Mouse (Mus musculus): Measurements from ENCODE around the gene Zfp444.

- TF ChIP-seq CTCF (IDR thresholded peaks at IDR 0.05) (no peak), POLR2A (IDR thresholded peaks at IDR 0.05; ENCODE audit: insufficient read depth, low read depth, low read length) (no peak), EP300 (IDR thresholded peaks at IDR 0.05; ENCODE audit: insufficient read depth, low read depth, low read length) (no peak)
These were observed 28.0 kb upstream of the Zfp444 start for GRCm38 (mm10) chr7:6143991-6144531.

Measured in heart, adult 2 months (tissue).